Mouse (Mus musculus) cerebral cortex, adult 2 months (tissue): ENCODE data around the gene Scd1.

Experiments used
- WGBS: fragments of 180-500 bp; shearing (Covaris S2); methylation state at CpG from one replicate; pipeline ENCODE4 v1.1.7; 2018; 5-methylcytosine and 5-hydroxymethylcytosine counted together

Scd1 gene

GRCm38 (mm10) chr19:44407341-44408222, at the start of gene Scd1:
TSS of gene Scd1 (minus strand) at chr19:44407879.
- under 1% methylated on average over 32 of the region's 35 CpGs for WGBS

DNA sequence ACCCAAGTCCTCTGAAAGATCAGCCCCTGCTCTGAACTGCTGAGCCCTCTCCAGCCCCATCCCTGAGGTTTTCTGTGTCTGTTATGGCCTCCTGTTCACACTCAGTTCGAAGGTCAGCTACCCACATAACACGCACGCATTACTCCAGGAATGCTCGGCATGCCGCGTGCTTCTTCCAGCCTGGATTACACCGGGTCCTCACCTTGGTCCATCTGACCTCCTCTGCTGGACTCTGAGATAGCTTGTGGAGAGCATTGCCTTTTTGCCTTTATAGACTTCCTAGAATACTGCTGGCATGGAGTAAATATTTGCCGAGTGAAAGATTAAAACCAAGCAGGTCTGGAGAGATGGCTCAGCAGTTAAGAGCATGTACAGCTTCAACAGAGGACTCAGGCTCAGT, 47.7 kb upstream of the Scd1 start:
- WGBS = 89% methylated on average over 8 of the region's 8 CpGs

GRCm38 (mm10) chr19:44454862-44455261, 47.2 kb upstream of the Scd1 start:
- WGBS = 95% methylated on average over 6 of the region's 6 CpGs

DNA sequence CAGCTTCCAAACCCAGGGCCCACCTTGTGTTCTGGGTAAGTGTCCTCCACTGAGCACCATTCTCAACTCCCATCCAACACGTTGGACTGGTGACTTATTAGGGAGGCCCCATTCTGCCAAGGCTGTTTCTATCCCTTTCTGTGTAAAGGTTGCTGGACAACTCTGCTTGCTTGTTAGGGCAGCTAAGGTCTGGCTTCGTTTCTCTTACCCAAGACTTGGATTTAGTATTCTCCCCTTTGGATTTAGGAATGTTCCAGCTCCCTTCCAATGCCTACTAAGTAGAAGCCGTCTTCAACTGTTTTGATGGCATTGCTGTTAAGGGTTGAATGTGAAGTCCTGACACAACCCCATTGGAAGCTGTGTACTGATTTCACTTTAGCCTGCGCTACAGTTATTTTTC, 40.2 kb upstream of the Scd1 start:
- 78% methylated on average over 4 of the region's 4 CpGs for WGBS

- 83% methylated on average over 3 of the region's 3 CpGs for WGBS
Observed at GRCm38 (mm10) chr19:44445755-44446154, 38.1 kb upstream of the Scd1 start.

DNA sequence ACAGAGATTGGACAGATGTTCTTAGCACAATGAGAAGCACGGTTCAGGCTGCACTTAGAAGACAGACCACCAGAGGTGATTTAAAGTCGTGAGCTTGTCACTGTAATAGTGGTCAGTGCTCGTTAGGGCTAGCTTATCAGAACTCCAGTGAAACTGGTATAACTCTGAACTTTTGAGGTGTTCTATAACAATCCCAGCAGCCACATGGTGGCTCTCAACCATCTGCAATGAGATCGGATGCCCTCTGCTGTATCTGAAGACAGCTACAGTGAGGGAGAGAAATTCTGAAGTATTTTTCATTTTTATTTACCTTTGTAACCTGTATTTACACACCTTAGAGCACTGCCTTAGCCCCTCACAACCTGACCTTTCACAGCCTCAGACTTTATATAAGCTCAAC, 31.6 kb upstream of the Scd1 start:
- WGBS = 41% methylated on average over 4 of the region's 4 CpGs

DNA sequence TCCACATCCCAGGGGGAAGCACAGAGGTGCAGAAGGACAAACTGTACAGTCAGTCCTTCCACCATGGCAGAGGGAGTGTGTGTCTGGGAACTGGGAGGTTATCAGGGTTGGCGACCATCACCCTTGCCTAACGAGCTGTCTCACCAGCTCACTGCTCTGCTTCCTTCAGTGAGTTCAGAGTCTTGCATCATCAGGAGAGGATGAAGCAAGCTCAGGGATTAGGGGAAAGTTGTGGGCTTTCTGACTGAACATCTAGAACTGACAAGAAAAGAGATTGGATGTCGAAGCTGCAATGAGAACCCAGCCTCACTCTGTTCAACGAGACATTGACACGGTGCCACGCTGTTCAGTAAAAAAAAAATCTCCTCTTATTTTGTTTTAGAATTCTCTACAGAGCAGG, 30.3 kb upstream of the Scd1 start:
- 77% methylated on average over 6 of the region's 6 CpGs for WGBS

DNA sequence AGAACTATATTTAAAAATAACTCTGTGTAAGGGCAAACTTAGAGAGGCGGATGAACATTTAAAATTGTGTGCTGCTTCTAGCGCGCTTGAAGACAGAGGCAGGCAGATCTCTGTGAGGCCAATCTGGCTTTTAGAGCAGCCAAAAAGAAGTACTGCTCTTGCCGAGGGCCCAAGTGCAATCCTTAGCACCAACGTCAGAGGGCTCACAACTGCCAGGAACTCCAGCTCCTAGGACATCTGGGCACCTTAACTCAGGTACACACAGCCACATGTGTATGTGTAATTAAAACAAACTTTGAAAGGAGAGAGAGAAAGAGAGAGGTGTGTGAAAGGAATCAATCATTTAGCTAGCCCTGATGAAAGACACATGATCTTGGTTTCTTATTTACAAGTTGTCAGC, 24.4 kb upstream of the Scd1 start:
- WGBS = 89% methylated on average over 5 of the region's 5 CpGs

GRCm38 (mm10) chr19:44427721-44428120, 20.0 kb upstream of the Scd1 start:
- 100% methylated on average over 1 of the region's 1 CpGs for WGBS

- 81% methylated on average over 8 of the region's 8 CpGs for WGBS
Observed at GRCm38 (mm10) chr19:44422051-44422631, 14.5 kb upstream of the Scd1 start.

GRCm38 (mm10) chr19:44419530-44419929, 11.9 kb upstream of the Scd1 start:
- WGBS = 57% methylated on average over 11 of the region's 11 CpGs

GRCm38 (mm10) chr19:44418945-44419344, 11.3 kb upstream of the Scd1 start:
- 24% methylated on average over 4 of the region's 4 CpGs for WGBS

DNA sequence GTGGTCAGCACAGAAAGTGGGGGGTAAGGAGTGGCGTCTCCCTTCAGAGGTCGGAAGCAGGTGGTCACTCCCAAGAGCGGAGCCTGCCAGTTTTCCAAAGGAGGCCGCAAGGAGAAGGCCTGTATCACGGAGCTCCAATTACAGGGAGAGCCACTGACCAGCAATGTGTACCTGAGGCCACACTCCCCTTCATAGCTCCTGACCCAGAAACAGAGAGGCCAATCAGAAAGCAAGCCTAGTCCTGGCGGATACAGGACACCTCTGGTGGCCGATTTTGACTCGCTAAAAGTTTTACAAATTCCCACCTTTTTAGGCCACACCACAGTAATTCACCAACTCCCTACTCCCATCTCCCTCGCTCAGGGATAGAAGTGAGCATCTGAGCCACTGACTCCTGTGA, 10.9 kb upstream of the Scd1 start:
- WGBS = 78% methylated on average over 9 of the region's 9 CpGs

DNA sequence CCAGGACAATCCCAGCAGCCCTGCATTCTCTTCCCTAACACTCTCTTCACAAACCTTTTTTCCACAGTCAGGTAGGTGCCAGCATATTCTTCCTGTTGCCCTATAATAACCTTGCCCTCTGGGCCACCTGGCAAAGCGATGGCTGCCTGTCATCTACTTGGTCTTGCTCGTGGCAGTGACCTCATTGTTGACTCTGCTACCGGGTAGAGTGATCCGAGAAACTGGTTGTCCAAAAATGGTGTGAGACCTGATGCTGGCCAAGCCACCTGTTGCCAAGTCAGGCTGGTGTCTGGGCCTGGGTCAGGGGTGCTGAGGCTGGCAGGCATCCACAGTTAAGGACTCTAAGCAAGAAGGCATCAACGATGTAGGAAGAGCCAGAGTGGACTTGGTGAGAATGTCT, 10.4 kb upstream of the Scd1 start:
- 86% methylated on average over 5 of the region's 5 CpGs for WGBS

GRCm38 (mm10) chr19:44417448-44417847, 9.8 kb upstream of the Scd1 start:
- WGBS = 76% methylated on average over 4 of the region's 4 CpGs

GRCm38 (mm10) chr19:44416240-44416639, 8.6 kb upstream of the Scd1 start:
- 82% methylated on average over 5 of the region's 5 CpGs for WGBS

DNA sequence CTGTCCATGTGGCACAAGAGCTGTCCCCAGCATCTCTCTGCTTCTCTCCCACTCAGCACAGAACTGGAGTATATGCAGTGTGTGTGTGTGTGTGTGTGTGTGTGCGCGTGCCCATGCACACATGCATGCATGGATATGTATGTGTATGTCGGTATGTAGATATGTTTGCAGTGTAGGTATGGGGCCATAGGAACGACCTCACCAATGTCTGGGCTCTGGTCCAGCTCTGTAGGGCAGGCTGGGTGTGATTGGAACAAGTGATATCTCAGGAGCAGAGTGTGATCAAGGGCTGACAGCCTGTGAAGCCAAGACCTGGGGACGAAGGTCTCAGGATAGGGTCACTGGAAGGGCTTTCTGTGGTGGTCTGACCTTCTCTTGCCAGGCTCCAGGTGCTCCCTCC, 7.8 kb upstream of the Scd1 start:
- WGBS = 87% methylated on average over 5 of the region's 5 CpGs

DNA sequence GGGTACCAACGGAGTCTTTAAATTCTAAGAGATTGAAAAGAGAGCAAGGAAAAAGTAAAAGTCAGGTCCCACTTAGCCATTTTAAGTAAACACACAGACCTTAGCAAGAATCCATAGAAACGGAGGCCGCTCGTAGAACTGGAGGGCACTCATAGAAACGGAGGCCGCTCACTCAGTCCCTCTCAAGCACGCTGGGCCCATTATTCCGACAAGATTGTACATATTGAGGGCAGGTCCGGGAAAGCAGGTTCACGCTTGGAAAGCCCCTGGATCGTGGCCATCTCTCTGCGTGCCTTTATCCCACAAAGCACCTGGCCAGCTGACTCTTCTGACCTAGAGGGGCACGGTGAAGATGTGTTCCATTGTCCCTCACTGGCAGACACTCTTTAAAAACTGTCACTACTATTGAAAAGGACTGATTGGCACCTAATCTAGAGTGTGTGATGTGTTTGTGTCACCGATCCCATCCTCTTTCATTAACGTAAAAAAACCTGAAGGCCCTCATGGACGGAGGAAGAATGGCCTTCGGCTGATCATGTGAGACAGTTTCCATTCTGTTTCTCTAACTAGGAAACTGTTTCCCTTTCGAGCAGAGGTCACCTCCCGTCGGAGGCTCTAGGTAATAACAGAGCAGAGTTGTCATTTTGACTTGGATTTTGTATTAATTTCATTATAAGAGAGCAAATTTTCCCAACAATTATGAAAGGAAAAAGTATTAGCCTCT, 2.8 kb upstream of the Scd1 start:
- WGBS = 90% methylated on average over 20 of the region's 20 CpGs

DNA sequence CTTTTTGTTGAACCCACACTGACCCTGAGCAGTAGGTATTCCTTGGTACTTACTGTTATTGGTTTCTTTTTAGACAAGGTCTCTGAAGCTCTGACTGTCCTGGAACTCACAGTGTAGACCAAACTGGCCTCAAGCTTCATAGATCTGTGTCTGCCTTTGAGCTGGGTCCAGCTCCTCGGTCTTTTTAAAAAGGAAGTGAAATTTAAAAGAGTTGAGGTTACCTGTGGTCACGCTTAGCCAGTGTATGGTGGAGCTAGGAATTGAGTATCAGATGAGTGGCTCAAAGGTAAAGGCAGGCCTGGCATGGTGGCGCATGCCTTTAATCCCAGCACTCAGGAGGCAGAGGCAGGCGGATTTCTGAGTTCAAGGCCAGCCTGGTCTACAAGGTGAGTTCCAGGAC, 916 bp upstream of the Scd1 start:
- WGBS = 83% methylated on average over 4 of the region's 4 CpGs

DNA sequence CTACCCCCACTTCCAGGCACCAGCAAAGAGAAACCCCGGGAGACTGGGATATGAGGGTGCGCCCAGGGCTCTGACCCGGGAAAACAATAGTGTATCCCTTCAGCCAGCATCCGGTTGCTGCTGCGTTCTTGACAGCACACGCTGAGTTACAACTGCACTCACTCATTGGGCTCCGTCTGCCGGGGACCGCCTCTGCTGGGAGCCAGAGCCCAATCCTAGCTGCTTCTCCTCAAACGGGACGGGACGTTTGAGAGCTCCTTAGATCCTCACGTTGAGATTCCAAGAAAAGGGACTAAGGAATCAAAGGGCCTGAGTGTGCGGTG, 505 bp upstream of the Scd1 start:
- under 1% methylated on average over 14 of the region's 14 CpGs for WGBS

- 81% methylated on average over 6 of the region's 6 CpGs for WGBS
Observed at GRCm38 (mm10) chr19:44403546-44403945, 4.1 kb downstream of the Scd1 start.

GRCm38 (mm10) chr19:44400484-44401197, 7.0 kb downstream of the Scd1 start:
- 77% methylated on average over 8 of the region's 8 CpGs for WGBS
